Mouse (Mus musculus): ENCODE results near the gene Map3k12.

The Map3k12 gene

DNA sequence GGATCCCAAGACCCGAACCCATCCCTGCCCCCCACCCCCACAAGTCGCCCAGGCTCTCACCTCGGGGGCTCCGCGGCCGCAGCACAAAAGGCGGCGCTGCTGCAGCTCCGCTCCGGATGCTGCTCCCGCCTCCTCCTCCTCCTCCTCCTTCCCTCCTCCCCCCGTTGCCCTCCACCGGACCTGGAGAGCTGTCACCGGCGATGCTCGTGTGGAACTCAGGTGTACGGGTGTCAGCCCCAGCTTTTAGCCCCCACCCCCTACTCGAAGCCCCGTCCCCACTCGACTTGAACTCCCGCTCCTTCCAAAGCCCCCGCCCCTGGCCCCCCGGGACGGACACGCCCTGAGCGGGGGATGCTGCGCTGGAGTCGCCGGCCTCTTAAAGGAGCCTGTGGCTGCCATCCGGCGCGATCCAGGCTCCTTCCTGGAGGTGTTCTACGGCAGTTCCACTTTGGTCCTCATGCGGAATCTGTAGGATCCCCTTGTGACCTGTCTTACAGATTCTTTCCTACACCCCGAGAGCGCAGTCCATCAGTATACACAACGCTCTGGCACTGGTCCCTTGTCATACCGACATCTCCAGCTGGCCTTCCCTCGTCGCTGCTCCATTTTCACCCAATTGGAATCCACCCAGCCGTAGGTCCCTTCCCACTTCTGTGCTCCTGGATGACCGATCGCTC lies at the start of gene Map3k12:
Gene Map3k12 (minus strand): TSS at position 337 of the 677 bp plus-strand sequence.
- DNase-seq (ENCODE audit: low read depth, low spot score), result no peak

DNA sequence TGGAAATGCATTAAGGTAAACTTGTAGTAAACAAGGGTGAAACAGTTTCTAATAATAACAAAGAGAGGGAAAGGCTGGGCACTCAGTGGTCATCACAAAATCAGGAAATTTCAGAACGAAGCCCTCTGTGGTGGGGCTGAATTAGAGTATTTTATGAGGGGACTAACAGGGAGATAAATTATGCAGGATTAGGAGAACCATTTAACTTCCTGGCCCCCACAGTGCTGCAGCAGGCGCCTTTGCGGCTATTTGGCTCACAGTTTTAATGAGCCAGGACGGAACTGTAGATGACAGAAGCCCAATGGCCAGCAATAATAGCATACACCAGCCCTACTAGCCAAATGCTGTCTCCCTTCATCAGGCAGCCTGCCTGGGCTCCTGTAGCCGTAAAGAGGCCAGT lies 46.8 kb upstream of the Map3k12 start:
- no peak for DNase-seq (ENCODE audit: low read depth, low spot score)

DNA sequence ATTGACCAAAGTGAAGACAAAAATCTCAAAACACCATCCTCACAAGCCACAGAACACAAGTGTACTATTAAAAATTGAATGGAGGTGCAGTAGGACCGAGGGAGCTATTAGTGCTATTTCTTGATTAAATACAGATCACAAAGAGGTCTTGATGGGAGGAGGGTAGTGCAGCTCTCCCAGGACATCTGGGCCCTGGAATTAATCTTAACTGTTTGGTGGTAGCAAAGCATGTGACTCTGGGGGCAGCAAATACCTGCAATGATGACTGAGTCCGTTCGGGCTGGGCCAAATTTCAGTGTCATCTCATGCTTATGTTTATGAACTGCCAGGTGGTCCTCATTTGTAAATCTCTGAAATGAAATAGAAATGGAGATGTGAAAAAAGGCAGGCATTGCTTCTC lies 46.2 kb upstream of the Map3k12 start:
- DNase-seq (ENCODE audit: low read depth, low spot score), result no peak

DNA sequence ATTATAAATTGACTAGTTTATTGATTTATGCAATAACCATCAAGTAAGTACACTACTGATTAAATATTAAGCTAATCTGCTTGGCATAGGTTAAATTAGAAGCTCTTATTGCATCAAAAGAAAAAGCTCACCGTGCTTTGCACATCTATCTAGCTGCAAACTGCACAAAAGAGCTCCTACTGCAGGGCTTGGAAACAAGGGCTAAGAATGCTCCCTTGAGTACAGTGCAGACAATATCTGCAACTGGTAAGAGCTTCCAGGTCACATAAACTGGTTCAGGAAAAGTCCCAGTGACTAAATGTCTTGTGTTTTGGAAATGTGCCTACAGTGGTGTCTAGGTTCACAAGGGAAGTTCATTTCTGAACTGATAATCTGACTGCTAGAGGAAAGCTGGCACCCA lies 45.6 kb upstream of the Map3k12 start:
- no peak for DNase-seq (ENCODE audit: low read depth, low spot score)

DNA sequence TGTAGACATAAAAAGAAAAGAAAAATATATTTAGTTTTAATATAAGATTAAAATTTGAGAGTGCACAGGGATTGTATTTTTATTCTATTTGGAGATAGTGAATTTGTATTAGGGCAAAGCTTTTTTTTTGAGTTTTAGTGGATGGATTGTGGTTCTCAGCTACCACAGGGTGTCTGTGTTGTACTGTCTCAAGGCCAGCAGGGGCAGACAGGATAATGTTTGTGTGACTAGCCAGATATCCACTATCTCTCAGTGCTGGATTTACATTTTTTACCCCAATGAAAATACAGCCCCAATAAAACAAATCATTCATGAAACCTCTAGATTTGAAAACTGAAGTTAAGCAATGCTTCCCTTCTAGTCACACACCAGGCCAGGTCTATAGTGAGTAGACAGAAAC lies 40.7 kb upstream of the Map3k12 start:
- DNase-seq (ENCODE audit: low read depth, low spot score), result no peak

DNA sequence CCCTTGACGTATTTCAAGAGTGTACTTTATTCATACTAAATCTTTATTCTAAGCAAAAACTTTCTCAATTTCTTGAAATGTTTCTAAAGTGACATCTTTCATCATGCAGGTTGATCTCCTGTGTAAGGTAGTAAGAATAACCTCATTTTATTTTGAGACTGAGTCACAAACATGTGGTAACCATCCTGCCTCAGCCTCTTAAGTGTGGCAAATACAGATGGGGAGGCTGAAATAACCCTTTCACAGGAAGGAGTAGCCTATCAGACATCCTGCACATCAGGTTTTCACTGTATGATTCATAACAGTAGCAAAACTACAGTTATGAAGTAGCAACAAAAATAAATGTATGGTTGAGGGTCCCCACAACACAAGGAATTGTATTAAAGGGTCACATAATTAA lies 38.7 kb upstream of the Map3k12 start:
- DNase-seq (ENCODE audit: low read depth, low spot score), result no peak

DNA sequence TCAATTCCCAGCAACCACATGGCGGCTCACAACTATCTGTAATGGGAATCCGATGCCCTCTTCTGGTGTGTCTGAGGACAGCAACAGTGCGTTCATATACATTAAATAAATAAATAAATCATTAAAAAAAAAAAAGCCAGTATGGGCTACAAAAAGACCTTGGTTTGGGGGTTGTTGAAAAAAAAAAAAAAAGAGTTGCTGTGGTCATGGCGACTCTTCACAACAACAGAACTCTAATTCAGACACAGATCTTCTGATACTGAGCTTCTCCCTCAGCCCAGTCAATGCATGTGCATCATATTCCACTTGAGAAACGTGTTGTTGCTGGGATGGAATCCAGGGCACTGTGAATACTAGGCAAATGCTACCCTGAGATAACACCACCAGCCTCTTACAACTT lies 35.7 kb upstream of the Map3k12 start:
- DNase-seq (ENCODE audit: low read depth, low spot score), result no peak

DNA sequence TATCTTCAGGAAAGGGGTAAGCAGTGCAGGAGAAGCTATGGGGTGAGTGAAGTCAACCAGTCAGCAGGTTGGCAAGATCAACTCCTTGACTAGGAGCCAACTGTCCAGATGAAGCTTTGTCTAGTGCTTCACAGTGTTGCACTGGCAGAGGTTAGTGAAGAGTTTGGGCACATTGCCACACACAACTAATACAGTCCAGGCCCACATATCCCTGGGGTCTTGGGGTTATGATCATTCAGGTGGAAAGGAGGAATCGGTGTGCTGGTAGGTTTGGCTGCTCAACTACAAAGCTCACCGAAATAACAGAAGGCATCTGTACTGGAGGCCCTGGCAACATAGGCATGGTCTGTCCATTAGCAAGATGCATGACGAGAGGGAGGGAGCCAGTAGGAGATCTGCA lies 30.6 kb upstream of the Map3k12 start:
- DNase-seq (ENCODE audit: low read depth, low spot score), result no peak

DNA sequence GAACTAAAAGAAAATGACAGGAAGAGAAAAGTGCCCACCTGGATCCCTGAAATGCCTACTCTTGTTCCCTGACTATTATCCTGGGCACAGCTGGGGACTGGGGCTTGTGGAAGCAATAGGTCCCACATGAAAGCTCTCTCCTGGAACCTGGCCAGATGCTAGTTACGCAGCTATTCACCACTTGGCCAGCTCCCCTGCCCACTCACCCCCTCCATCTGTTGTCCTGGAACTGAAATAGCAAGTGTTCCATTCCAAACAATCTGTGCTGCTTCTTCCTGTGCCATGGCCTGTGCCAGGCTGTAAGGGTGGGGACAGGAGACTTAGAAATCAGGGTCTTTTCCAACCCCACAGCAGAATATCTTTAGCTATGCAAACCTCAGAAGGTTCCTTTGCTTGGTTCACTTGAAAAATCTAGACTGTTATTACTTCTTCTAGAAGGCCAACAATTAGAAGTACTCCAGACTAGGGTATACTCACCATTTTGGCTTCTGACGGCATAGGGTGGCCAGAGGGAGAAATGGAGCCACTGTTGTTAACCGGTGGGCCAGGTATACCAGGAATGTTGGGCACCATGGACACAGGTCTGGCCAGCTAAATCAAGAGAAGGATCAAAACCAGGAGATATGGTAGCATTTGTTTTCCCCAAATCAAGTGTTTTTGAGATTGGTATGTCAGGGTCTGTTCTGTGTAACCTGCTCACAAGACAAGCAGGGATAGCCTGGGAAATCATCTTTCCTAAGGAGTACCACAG lies 30.0 kb upstream of the Map3k12 start:
- DNase-seq (ENCODE audit: low read depth, low spot score), result no peak

DNA sequence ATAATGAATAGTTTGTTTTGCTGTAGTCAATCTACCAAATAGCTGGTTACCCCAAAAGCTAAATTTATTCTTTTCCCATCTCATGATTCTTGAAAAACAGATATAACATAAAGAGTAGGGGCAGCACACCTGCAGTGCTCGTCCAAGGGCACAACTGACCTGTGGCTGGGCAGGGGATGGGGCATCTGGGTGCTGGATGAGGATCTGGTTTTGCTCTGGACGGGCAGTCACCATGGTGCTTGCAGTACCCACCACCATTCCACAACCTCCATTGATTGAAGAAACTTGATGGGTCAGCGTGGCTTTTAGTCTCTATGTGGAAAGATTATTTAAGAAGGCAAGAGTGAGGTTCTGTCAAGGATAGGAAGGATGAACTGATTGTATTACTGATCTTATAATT lies 29.4 kb upstream of the Map3k12 start:
- DNase-seq (ENCODE audit: low read depth, low spot score), result no peak

DNA sequence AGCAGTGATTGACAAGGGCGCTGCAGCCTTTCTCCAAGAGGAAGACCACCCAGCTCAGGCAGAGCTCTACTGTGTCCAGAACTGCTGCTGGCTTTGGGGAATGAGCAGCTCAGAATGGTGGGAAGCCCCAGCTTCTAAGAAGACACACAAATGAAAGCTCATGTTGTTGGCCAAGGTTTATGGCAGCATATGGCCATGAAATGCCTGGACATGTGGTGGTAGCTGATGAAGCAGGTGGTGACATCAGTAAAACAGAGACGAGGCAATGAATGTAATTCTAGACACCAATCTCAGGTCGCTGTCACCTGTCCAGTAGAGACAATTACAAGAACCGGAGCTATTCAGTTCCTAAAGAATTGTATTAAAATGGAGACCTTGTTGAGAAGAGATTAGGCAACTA lies 27.9 kb upstream of the Map3k12 start:
- no peak for DNase-seq (ENCODE audit: low read depth, low spot score)

DNA sequence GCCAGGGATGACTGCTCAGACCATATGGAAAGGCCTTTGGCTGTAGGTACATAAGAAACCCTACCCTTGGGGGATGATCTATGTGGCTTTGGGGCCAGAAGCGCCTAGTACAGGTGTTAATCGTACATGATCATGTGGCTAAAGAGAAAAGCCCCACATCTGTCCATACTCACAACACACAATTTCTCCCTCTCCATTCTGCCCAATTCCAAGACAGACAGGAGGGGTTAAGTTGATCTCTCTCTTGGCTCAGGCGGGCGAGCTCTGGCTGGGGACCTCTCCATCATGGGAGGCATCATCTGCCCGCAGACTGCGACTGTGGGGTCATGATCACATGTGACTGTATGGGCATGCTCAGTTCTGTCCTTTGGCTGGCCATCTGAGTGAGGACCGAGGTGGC lies 17.1 kb upstream of the Map3k12 start:
- DNase-seq (ENCODE audit: low read depth, low spot score), result no peak

DNA sequence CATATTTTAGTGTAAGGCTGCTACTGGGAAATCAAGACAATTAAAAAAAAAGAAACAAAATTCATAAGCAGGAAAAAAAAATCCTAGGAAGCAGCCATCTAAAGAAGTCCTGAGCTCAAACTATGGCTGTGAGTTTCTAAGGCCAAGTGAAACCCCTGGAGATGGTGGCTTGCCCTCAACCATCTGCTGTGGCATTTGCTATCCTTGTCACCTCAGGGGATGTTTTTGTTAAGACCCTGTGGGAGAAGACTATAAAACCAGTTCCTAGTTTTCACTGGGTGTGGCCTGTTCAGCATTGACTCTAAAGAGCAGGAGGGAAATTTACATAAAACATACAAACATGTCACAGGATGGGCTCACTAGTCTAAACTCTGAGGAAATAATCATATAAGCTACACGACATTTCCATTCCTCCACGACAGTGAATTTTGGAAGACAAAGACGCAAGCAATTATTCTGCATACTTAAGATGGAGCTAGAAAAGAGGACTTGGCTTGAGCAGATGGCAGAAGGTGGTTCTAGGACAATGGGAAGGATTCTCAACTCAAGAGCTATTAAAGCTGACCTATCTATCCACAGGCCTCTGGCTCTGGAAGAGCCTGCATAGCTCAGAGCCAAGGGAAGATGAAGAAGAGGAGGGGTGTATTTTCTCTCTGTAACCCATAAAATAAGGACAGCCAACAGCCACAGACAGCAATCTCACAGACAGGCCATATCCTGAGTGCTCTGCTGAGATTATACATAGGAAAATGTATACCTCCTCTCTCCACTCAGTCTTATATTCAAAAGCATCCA lies 15.4 kb upstream of the Map3k12 start:
- no peak for DNase-seq (ENCODE audit: low read depth, low spot score)

DNA sequence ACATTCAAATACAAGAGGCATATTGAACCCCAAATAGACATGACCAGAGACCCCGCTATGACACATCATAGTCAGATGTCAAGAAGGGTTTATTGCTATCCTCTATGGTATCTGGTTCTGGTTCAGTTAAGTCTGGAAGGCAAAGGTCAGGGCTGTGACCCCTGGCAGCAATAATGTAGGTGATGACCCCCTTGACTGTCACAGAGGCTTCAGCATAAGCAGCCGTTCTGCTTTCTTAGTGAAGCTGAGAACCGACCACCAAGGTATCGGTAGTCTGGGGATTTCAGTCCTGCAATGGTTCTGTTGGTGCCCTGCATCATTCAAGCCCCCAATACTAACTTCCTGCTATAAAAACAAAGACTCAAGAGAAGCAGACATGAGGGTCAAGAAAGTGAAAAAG lies 14.7 kb upstream of the Map3k12 start:
- no peak for DNase-seq (ENCODE audit: low read depth, low spot score)

DNA sequence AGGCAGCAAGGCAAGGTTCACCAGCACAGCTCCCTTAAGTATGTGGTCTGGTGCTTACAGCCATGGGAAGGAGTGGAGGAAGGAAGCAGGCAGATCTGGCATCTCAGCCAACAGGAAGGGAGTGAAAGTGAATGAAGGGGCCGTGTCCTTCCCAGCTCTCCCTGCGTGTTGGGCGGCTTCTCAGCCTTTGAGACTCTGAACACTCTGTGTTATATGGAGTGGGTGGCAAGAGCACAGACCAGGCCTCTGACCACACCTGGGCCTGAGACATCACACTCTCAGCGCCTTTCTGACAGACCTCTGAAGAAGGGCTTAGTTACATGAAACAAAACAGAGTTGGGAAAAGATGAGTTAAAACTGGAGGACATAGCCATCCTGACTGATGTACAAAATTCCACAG lies 13.7 kb upstream of the Map3k12 start:
- DNase-seq (ENCODE audit: low read depth, low spot score), result no peak

DNA sequence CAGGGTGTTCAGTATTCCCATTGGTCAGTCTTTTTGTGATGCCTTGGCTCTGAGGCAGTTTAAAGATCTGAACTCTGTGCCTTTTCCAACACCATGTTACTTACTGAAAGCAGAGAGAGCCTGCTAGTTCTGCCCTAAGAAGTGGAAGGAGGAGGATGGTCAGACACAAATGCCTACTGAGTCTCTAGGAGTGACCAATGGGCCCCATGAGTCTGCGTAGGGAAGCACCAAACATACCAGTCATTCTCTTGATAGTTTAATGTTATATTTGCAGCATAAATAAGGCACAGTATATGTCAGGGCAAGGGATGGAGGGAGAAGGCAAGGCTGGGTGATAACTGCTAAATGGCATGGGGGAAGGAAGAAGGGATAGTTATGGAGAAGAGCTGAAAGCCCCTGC lies 11.5 kb upstream of the Map3k12 start:
- no peak for DNase-seq (ENCODE audit: low read depth, low spot score)

DNA sequence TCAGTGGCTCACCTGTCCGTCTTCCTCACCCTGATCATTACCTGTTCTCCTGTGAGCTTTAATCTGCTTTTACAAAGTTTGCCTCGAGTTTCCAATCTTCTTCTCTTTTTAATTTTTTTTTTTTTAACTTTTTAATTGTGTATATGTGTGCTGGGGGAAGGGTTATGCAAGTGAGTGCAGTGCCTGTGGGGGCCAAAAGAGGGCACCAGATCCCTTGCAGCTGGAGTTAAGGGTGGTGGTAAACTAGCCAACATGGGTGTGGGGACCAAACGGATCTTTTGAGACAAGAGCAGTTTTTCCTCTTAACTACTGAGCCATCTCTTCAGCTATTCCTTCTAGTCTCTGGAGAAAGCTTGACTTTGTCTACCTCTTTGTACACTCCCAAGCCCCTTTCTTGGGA lies 11.1 kb upstream of the Map3k12 start:
- no peak for DNase-seq (ENCODE audit: low read depth, low spot score)

DNA sequence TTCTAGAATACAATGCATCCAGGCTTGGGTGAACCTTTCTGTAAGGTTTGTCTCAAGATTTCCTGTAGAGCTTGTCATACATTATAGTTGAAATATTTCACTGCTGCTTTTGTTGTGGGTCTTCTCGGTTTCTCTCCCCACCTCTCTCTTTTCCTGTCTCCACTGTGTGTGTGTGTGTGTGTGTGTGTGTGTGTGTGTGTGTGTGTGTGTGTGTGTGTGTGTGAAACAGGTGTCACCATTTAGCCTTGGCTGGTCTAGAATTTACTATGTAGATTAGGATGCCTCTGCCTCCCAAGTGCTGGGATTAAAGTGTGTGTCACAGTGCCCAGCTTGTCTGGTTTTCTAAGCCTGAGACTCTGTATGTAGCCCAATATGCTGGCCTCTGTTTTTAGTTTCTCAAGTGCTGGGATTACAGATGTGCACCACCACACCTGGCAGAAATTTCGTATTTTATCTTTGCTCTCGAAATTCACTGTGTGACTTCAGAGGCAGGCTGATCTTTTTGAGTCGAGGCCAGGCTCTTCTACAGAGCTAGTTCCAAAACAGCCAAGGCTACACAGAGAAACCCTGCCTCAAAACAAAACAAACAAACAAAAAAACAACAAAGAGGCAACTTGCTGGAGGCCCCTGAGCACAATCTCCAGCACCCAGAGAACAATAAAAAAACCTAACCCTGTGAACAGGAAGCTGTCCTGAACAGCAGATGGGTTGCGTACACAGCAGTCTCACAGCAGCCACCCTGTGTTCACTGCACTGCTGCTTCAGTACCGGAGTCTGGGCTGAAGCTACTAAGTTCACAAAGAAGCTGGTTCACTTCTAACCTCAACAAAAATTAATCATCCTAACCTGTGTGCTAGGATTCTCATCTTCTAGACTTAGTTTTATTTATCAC lies 9.5 kb upstream of the Map3k12 start:
- no peak for DNase-seq (ENCODE audit: low read depth, low spot score)

DNA sequence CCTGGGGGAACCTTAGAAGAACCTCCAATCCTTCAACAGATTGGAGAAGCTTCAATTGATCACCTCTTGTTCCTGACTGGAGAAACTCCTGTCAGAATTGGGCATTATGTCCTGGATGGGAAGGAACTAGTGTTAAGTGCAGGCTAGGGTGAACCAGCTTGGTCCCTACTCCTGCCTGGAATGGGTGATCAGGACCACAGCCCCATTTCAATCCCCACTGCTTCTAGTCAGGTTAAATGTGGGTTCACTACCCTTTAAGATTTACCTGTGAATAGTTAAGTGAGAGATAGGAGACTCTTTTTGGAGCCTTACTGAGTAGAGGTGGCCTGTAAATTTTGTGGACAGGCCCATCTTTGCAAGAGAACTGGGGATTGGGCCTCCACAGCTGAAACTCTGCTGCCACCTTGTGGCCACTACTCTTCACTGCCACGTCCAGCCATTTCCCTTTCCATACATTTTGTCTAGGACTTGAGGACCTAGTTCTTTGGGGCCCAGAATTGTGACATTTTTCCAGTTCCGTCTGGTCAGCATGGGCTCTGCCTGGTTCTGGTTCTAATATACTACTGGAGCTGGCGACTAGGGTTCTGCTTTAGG lies 8.1 kb upstream of the Map3k12 start, which contains the start of gene Npff:
Gene Npff (minus strand): TSS at position 51 of the 594 bp plus-strand sequence.
- no peak for DNase-seq (ENCODE audit: low read depth, low spot score)

DNA sequence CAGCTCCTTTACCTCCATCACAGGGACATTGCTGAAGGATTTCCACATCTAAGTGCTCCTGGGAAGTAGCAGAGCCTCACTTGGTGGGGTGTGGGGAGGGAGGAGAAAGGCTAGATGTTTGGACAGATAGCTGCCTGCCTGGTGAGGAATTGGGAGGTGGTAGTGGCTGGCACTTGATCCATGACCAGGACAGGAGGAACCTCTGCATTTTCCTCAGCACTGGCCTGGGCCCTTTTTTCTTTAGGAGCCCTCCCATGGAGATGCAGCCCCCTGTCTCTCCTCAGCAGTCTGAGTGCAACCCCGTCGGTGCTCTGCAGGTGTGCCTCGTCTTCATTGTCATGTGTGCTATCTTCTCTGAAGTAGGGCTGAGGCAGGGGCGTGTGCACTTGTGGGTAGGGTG lies 4.6 kb upstream of the Map3k12 start:
- no peak for DNase-seq (ENCODE audit: low read depth, low spot score)

DNA sequence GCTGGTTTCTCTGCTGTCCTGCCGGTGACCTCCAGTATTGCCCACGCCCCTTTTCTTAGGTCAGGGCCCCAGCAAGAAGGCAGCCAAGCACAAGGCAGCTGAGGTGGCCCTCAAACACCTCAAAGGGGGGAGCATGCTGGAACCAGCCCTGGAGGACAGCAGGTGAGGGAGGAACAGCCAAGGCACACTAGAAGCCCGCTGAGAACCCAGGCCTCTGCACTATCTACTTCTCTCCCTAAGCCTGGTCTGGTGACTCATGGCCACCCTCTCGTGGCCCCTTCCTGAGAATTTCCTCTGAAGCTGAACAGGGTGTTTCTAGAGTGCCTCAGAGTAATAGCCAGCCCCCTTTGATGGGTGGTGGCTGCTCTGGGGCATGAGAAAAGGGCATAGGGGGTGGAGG lies 3.6 kb upstream of the Map3k12 start:
- no peak for DNase-seq (ENCODE audit: low read depth, low spot score)

Data from WW6 (cell line).